10 mouse cellular contexts compared by ENCODE assay signal in the genomic region with DNA sequence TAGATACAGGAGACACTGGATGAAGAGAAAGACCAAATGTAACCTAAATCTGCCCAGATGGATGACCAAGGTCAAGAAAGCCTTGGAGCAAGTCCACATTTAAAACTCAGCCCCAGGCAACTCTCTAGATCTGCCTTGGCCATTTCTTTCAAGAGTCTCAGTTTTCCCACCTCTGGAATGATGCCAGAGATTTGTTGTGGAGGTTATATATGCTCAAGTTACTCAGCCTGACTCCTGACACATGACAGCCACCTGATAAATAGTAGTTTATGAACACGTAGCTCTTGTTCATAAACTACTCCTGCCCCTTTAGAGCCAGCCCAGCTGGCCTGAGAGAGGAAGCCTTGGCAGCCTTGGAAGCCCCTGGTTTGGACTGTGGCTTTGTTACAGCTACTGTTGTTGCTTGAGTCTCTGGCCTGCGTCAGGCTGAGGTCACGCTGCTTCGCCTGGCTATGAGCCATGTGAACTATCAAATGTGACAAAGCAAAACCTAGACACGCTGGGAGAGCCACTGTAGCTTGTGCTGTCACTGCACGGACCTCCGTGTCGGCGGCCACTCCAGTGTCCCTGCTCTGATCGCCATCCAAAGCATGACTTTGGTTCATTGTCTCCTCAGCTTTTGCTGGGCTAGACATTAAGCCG.
DNase-seq lines count a peak whose midpoint lies in the region; ATAC-seq and TF ChIP-seq lines count a peak whose summit lies in the region.
"Had no signal": no experiment of that assay in that cellular context is flagged by ENCODE, and none has a peak within 500 bp of the region (broad histone marks: within the 10 kb centered on the region; RNA-seq: fewer than 3 reads in every experiment).

No protein-coding gene starts in this region.

- no peak overlapping the region for H3K4me3 ChIP-seq in left cerebral cortex, adult 2 months
- H3K4me3 ChIP-seq in forebrain, postnatal 0 days (ENCODE audit: low read depth, low read length), result no peak overlapping the region
- no peak overlapping the region for H3K4me3 ChIP-seq in hindbrain, embryonic 15.5 days
- no peak overlapping the region for H3K4me3 ChIP-seq in lung, embryonic 15.5 days
- H3K4me3 ChIP-seq: embryonic facial prominence, embryonic 12.5 days had no signal

- no peak for DNase-seq in left cerebral cortex, adult 2 months (ENCODE audit: extremely low spot score in 1 of 2, low spot score in 2 of 2)
- no peak for DNase-seq in left cerebral cortex, postnatal 36 days (ENCODE audit: low spot score in 2 of 2)
- DNase-seq in adrenal gland, postnatal 14 days, result peak; percentile 82
- peak; percentile 45 for DNase-seq in forebrain, postnatal 0 days
- DNase-seq in spleen, postnatal 36 days (ENCODE audit: low spot score in 2 of 2), result peak; percentile 10 to 37
- no peak for DNase-seq in natural killer cell, adult 2 months (ENCODE audit: low spot score in 2 of 2)

- no peaks in the 10 kb centered on the region for H3K9me3 ChIP-seq in forebrain, postnatal 0 days (ENCODE audit: low read length)
- H3K9me3 ChIP-seq in hindbrain, embryonic 15.5 days, result no peaks in the 10 kb centered on the region
- H3K9me3 ChIP-seq in lung, embryonic 15.5 days, result no peaks in the 10 kb centered on the region
- H3K9me3 ChIP-seq: embryonic facial prominence, embryonic 12.5 days had no signal

- no peaks in the 10 kb centered on the region for H3K27me3 ChIP-seq in forebrain, postnatal 0 days (ENCODE audit: insufficient read depth, low read length)
- no peaks in the 10 kb centered on the region for H3K27me3 ChIP-seq in hindbrain, embryonic 15.5 days
- no peaks in the 10 kb centered on the region for H3K27me3 ChIP-seq in lung, embryonic 15.5 days
- H3K27me3 ChIP-seq: embryonic facial prominence, embryonic 12.5 days had no signal

- TF ChIP-seq CTCF in left cerebral cortex, adult 2 months (IDR thresholded peaks at IDR 0.05), result no peak
- TF ChIP-seq CTCF in forebrain, postnatal 0 days (IDR thresholded peaks at IDR 0.05; ENCODE audit: low read depth), result no peak

- H3K9ac ChIP-seq in forebrain, postnatal 0 days, result no peak overlapping the region
- H3K9ac ChIP-seq in hindbrain, embryonic 15.5 days, result no peak overlapping the region
- H3K9ac ChIP-seq in lung, embryonic 15.5 days, result no peak overlapping the region
- H3K9ac ChIP-seq: embryonic facial prominence, embryonic 12.5 days; liver, embryonic 14.5 days had no signal

- H3K4me1 ChIP-seq in forebrain, postnatal 0 days (ENCODE audit: insufficient read depth), result peaks cover 39% of the 10 kb centered on the region
- peaks cover 68% of the 10 kb centered on the region for H3K4me1 ChIP-seq in hindbrain, embryonic 15.5 days (replicated peaks)
- peaks cover 54% of the 10 kb centered on the region for H3K4me1 ChIP-seq in lung, embryonic 15.5 days

- 31% methylated on average over 11 of the region's 11 CpGs for WGBS in forebrain, postnatal 0 days
- WGBS in hindbrain, embryonic 15.5 days, result 37% methylated on average over 11 of the region's 11 CpGs
- WGBS in lung, embryonic 15.5 days, result 50% methylated on average over 11 of the region's 11 CpGs

- peak overlapping the region; percentile 33; the same call in 1 of the 2 replicates for H3K27ac ChIP-seq in left cerebral cortex, adult 2 months
- no peak overlapping the region for H3K27ac ChIP-seq in forebrain, postnatal 0 days (ENCODE audit: low read depth, low read length)
- H3K27ac ChIP-seq in hindbrain, embryonic 15.5 days (replicated peaks), result peak overlapping the region; percentile 58
- H3K27ac ChIP-seq in lung, embryonic 15.5 days, result peak overlapping the region; percentile 30; the same call in 1 of the 2 replicates
- H3K27ac ChIP-seq: embryonic facial prominence, embryonic 12.5 days had no signal

- H3K36me3 ChIP-seq in forebrain, postnatal 0 days (ENCODE audit: insufficient read depth), result no peaks in the 10 kb centered on the region
- H3K36me3 ChIP-seq in hindbrain, embryonic 15.5 days, result no peaks in the 10 kb centered on the region
- H3K36me3 ChIP-seq in lung, embryonic 15.5 days, result no peaks in the 10 kb centered on the region

- no peak overlapping the region for H3K4me2 ChIP-seq in forebrain, postnatal 0 days (ENCODE audit: low read depth)
- 0 out of 2 replicates have a peak overlapping the region, but pooled peaks have one; percentile 16 for H3K4me2 ChIP-seq in hindbrain, embryonic 15.5 days
- H3K4me2 ChIP-seq in lung, embryonic 15.5 days, result no peak overlapping the region
- H3K4me2 ChIP-seq: embryonic facial prominence, embryonic 12.5 days had no signal

- peak; percentile 19 for ATAC-seq in forebrain, postnatal 0 days
- 0 out of 2 replicates have a peak, but pooled peaks have one; percentile 40 for ATAC-seq in hindbrain, embryonic 15.5 days (ENCODE audit: low FRiP score, low read depth)
- ATAC-seq in lung, embryonic 15.5 days (ENCODE audit: borderline replicate concordance, extremely low read depth, low FRiP score, low TSS enrichment), result peak; percentile 64; the same call in 1 of the 2 replicates

- intact Hi-C loops in left cerebral cortex, adult 2 months (cut with DNase I), result loop anchor here (2.0 kb wide), 1 partner anchor 76 kb away; no protein-coding TSS in a partner anchor
- intact Hi-C loops in left cerebral cortex, postnatal 36 days (cut with DNase I), result no loop called here

Comparison
In these comparisons a context has a peak if more than half of its experiments do, and no peak if none do; other contexts are left out.
1. DNase-seq: peak in adrenal gland, postnatal 14 days (single experiment), forebrain, postnatal 0 days (single experiment) and spleen, postnatal 36 days (2 of 2); none in left cerebral cortex, adult 2 months (0 of 2), left cerebral cortex, postnatal 36 days (0 of 2) and natural killer cell, adult 2 months (0 of 2).
2. Peak in every context shown above with its lines, with median percentiles within 50 percentile points of each other: ATAC-seq.